ENCODE assay signal across 21 mouse cellular contexts in the genomic region with DNA sequence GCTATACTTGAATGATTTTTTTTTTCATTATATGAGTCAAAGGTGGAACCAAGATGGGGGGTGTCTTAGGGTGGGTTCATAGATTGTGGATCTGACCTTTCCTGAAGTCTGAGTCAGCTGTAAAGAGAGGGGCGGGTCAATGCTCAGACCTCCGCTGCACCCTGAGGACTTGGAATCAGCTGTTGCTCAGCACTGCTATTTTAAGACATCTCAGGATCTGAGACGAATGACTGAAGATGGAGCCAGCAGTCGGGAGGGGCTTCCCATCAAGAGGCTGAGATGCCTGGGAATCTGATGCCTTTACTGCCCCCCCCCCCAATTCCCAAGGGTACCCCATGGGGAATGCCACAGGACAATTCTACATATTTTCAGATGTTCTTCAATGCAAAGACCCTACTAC.
DNase-seq lines count a peak whose midpoint lies in the region; ATAC-seq lines count a peak whose summit lies in the region.
"Had no signal": no experiment of that assay in that cellular context is flagged by ENCODE, and none has a peak within 500 bp of the region (broad histone marks: within the 10 kb centered on the region; RNA-seq: fewer than 3 reads in every experiment).

No protein-coding gene starts in this region.

- 71% methylated on average over 4 of the region's 4 CpGs for WGBS in neural tube, embryonic 15.5 days
- 63% methylated on average over 4 of the region's 4 CpGs for WGBS in neural tube, embryonic 11.5 days
- WGBS in hindbrain, embryonic 14.5 days: 75% methylated on average over 4 of the region's 4 CpGs

- peak; percentile 3 for DNase-seq in gastrocnemius, adult 18-20 months (ENCODE audit: low spot score)
- DNase-seq in gastrocnemius, postnatal 25 days: no peak
- peak; percentile 14 for DNase-seq in neural tube, embryonic 10.5 days (ENCODE audit: extremely low spot score, low spot score)
- peak; percentile 9 for DNase-seq in neural tube, embryonic 11.5 days (ENCODE audit: low spot score)
- no peak for DNase-seq in adrenal gland, adult 8-10 months
- DNase-seq in hindbrain, embryonic 14.5 days (ENCODE audit: low spot score): no peak
- DNase-seq: adrenal gland, postnatal 10 days; cerebellum, adult 11 months; cerebellum, adult 9-10 months; cerebellum, postnatal 25 days; heart, adult 18-20 months; heart, postnatal 10 days; heart, postnatal 4 days had no signal

- H3K4me2 ChIP-seq in neural tube, embryonic 15.5 days: no peak overlapping the region
- H3K4me2 ChIP-seq in neural tube, embryonic 11.5 days (ENCODE audit: low read depth): no peak overlapping the region
- no peak overlapping the region for H3K4me2 ChIP-seq in hindbrain, embryonic 14.5 days (replicated peaks)
- H3K4me2 ChIP-seq: hindbrain, embryonic 12.5 days had no signal

- no peak overlapping the region for H3K4me3 ChIP-seq in neural tube, embryonic 15.5 days (replicated peaks)
- H3K4me3 ChIP-seq in neural tube, embryonic 11.5 days (ENCODE audit: low read depth, low read length): no peak overlapping the region
- no peak overlapping the region for H3K4me3 ChIP-seq in hindbrain, embryonic 14.5 days (replicated peaks; ENCODE audit: low read length)
- H3K4me3 ChIP-seq: embryonic facial prominence, embryonic 10.5 days; erythroblast, embryonic 14.5 days; forebrain, embryonic 10.5 days; heart, embryonic 10.5 days; hindbrain, embryonic 12.5 days had no signal

- peaks cover 4% of the 10 kb centered on the region for H3K36me3 ChIP-seq in neural tube, embryonic 15.5 days
- H3K36me3 ChIP-seq in neural tube, embryonic 11.5 days (ENCODE audit: control insufficient read depth, insufficient read depth, low read length): no peaks in the 10 kb centered on the region
- 0 out of 2 replicates have a peak, but pooled peaks cover 6% of the 10 kb centered on the region for H3K36me3 ChIP-seq in hindbrain, embryonic 14.5 days (replicated peaks; ENCODE audit: control insufficient read depth, insufficient read depth)
- H3K36me3 ChIP-seq: embryonic facial prominence, embryonic 10.5 days; forebrain, embryonic 10.5 days; heart, embryonic 10.5 days; hindbrain, embryonic 12.5 days had no signal

- no peak overlapping the region for H3K9ac ChIP-seq in neural tube, embryonic 15.5 days (replicated peaks)
- no peak overlapping the region for H3K9ac ChIP-seq in neural tube, embryonic 11.5 days (ENCODE audit: low read length)
- H3K9ac ChIP-seq in hindbrain, embryonic 14.5 days: no peak overlapping the region
- H3K9ac ChIP-seq: hindbrain, embryonic 12.5 days had no signal

- H3K27me3 ChIP-seq in neural tube, embryonic 15.5 days (replicated peaks): no peaks in the 10 kb centered on the region
- no peaks in the 10 kb centered on the region for H3K27me3 ChIP-seq in neural tube, embryonic 11.5 days (ENCODE audit: control insufficient read depth, insufficient read depth, low read length)
- H3K27me3 ChIP-seq in hindbrain, embryonic 14.5 days (ENCODE audit: control insufficient read depth, insufficient read depth, low read length): no peaks in the 10 kb centered on the region
- H3K27me3 ChIP-seq: hindbrain, embryonic 12.5 days had no signal

- no peaks in the 10 kb centered on the region for H3K9me3 ChIP-seq in neural tube, embryonic 15.5 days (replicated peaks)
- no peaks in the 10 kb centered on the region for H3K9me3 ChIP-seq in neural tube, embryonic 11.5 days (ENCODE audit: control insufficient read depth, low read length)
- no peaks in the 10 kb centered on the region for H3K9me3 ChIP-seq in hindbrain, embryonic 14.5 days (ENCODE audit: control insufficient read depth, low read length)
- H3K9me3 ChIP-seq: embryonic facial prominence, embryonic 10.5 days; forebrain, embryonic 10.5 days; heart, embryonic 10.5 days; hindbrain, embryonic 12.5 days had no signal

- no peak for ATAC-seq in neural tube, embryonic 15.5 days (ENCODE audit: low FRiP score)
- no peak for ATAC-seq in neural tube, embryonic 11.5 days (ENCODE audit: insufficient read depth, low FRiP score, low TSS enrichment)
- ATAC-seq in hindbrain, embryonic 14.5 days (ENCODE audit: low FRiP score): no peak
- ATAC-seq: forebrain, embryonic 14.5 days; hindbrain, postnatal 0 days had no signal

- peaks cover 12% of the 10 kb centered on the region for H3K4me1 ChIP-seq in neural tube, embryonic 15.5 days
- no peaks in the 10 kb centered on the region for H3K4me1 ChIP-seq in neural tube, embryonic 11.5 days (ENCODE audit: control insufficient read depth, insufficient read depth, low read length)
- peaks cover 15% of the 10 kb centered on the region for H3K4me1 ChIP-seq in hindbrain, embryonic 14.5 days (replicated peaks; ENCODE audit: control insufficient read depth, insufficient read depth, low read length)
- H3K4me1 ChIP-seq: embryonic facial prominence, embryonic 10.5 days; heart, embryonic 10.5 days had no signal

- H3K27ac ChIP-seq in neural tube, embryonic 15.5 days (replicated peaks): no peak overlapping the region
- H3K27ac ChIP-seq in neural tube, embryonic 11.5 days (ENCODE audit: low read depth, low read length): no peak overlapping the region
- H3K27ac ChIP-seq in hindbrain, embryonic 14.5 days: no peak overlapping the region
- H3K27ac ChIP-seq: embryonic facial prominence, embryonic 10.5 days; forebrain, embryonic 10.5 days; heart, embryonic 10.5 days; hindbrain, embryonic 12.5 days; hindbrain, postnatal 0 days had no signal

Comparison
In these comparisons a context has a peak if more than half of its experiments do, and no peak if none do; other contexts are left out.
1. DNase-seq: peak in gastrocnemius, adult 18-20 months (single experiment), neural tube, embryonic 10.5 days (single experiment) and neural tube, embryonic 11.5 days (single experiment); none in gastrocnemius, postnatal 25 days (single experiment), adrenal gland, adult 8-10 months (single experiment) and hindbrain, embryonic 14.5 days (single experiment).